Mouse (Mus musculus): ENCODE data around the gene Kcnh4.

DNA sequence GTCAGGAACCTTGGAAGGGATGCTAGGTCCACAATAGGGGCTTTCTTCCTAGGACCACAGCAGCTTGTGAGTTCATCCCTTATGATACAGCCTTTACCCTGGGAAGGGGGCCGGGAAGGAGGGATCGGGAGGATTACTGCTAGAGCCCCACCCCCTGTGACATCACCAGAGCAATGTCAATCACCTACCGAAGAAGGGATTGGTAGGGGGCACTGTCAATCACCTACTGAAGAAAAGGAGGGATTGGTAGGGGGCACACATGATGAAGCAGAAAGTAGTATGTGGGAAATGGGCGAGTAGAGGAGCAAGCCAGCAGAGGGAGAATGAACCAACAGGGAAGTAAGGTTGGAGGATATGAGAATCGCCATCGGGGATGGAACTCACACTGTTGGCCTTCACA, 3.3 kb downstream of the Kcnh4 start:
- TF ChIP-seq CTCF (IDR thresholded peaks at IDR 0.05; ENCODE audit: low read depth): no peak
- TF ChIP-seq EP300 (IDR thresholded peaks at IDR 0.05; ENCODE audit: low read depth): no peak
